Comparison of ENCODE assay signal across 7 mouse cellular contexts in the genomic region with DNA sequence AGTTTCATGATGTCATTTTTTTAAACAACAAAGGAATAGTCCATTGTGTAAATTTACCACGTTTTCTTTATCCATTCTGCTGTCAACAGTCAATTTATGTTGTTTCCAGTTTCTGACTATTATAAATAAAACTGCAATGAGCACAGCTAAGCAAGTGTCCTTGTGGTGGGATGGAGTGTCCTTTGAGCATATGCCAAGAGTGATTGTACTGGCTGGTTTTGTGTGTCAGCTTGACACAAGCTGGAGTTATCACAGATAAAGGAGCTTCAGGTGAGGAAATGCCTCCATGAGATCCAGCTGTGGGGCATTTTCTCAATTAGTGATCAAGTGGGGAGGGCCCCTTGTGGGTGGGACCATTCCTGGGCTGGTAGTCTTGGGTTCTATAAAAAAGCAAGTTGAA.
DNase-seq lines count a peak whose midpoint lies in the region.

No protein-coding gene starts in this region.

- peak; percentile 40 to 86 for DNase-seq in adrenal gland, adult (ENCODE audit: inconsistent age in 2 of 2, low spot score in 1 of 2)
- peak; percentile 70 for DNase-seq in adrenal gland, adult 2 months
- DNase-seq in adrenal gland, adult 8-10 months: peak; percentile 51
- DNase-seq in adrenal gland, postnatal 10 days: peak; percentile 34
- DNase-seq in adrenal gland, postnatal 14 days: peak; percentile 47
- DNase-seq in adrenal gland, postnatal 36 days: peak; percentile 46 to 63
- DNase-seq in ovary, adult 18-20 months (ENCODE audit: low spot score): peak; percentile 43

Comparison
In these comparisons a context has a peak if more than half of its experiments do, and no peak if none do; other contexts are left out.
1. Peak in every context shown above with its lines: DNase-seq.